Mouse (Mus musculus): ENCODE results near the gene Cadm2.

Gene Cadm2

DNA sequence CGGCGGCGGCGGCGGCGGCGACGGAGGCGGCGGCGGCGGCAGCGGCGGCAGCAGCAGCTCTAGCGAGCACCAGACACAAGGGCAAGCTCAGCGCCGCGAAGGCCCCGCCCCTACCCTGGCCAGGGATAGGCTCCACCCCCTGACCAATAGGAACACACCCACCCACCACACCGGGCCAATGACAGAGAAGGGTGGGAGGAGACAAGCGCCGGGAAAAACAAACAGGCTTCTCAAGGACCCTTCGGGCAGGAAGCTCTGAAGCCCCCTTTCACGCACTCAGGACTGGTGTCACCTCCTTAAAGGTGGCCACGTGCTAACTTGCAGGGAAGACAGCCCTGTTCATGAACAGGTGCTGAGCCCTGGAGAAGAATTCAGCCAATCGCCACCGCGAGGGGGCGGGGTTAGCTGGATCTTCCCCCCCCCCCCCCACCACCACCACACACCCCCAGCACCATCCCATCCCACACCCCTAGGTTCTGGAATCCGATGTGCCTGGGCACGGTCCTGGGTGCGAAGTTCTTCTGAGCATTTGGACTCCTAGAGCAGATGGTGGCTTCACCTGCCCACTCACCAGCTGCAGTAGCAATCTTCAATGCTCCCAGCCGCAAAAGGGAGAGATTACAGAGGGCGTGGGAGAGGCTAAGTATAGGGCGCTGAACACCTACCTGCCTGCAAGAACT is at the start of gene Cadm2:
Gene Cadm2 (minus strand): TSS at position 83 of the 680 bp plus-strand sequence.
- DNase-seq (ENCODE audit: low read depth) = peak; percentile 62

DNA sequence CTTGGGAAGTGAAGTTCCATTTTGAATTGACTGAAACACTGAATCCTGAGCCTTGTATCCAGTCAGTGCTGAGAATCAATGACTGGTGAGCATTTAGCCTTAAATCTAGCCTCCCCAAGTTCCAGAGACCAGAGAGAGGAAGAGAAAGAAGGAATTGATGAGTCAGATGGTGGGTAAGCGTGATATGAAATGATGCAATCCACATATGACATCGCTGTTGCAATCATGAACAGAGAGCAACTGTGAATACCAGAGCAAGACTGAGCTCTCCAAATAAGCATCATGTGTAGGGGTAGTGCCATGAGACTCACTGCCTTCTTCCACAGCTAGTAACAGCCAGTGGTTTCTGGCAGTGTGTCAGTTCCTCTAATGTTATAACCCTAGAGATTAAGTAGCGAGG is 26.2 kb upstream of the Cadm2 start:
- no peak for DNase-seq (ENCODE audit: low read depth)

DNA sequence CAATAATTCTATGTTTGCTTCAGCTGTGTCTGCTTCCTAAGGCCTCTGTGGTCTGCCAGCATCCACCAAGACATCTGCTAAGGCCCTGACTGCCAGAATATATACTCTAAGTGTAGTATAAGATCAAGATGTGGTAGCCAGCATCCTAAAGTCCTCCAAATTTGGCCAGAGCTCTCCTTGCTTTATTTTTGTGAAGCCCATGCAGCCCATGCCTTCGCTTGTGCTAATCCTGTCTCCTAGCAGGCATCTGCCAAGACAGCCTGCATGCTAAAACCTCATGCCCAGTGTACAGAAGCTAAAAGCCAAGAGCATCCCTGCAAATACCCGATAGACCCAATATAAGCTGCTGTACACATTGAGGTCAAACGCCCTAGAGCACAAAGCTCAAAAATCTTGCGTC is 22.9 kb upstream of the Cadm2 start:
- DNase-seq (ENCODE audit: low read depth) = no peak

DNA sequence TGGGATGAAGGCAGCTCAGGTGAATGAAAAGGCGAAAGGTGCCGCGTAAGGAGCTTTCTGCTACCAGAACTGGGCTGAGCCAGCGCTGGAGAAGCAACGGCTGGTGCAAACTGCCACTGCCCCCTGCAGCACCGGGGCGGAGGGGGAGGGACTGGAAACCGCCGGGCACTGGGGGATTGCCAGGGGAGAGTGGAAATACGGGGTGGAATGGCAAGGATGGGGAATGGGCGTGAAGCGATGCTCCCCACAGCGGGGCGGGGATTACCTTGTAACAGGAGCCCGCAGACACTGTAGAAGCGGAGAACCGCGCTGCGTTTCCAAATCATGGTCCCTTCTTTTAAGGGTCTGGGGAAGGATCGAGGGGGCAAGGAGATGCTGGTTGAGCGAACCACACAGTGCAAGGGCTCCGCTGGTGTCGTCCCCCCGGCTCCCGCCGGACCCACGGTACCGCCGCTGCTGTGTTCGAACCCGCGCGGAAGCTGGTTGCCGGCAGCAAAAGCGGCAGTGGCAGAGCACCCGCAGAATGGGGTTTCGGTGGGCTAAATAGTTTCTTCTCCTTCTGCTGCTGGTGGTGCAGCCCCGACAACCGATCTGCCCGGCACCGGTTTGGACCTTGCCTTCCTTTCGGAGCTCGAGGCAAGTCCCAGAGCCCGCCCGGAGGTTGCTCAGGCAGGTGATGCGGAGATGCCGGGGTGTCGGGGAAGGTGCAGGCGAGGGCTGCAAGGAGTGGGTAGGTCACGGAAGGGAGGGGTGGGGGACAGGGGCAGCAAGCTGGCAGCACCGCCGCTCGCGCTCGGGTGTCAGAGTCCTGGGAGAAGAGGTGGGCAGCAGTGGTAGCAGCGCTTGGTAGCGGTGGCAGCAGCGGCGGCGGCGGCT is 564 bp downstream of the Cadm2 start:
- no peak for DNase-seq (ENCODE audit: low read depth)

DNA sequence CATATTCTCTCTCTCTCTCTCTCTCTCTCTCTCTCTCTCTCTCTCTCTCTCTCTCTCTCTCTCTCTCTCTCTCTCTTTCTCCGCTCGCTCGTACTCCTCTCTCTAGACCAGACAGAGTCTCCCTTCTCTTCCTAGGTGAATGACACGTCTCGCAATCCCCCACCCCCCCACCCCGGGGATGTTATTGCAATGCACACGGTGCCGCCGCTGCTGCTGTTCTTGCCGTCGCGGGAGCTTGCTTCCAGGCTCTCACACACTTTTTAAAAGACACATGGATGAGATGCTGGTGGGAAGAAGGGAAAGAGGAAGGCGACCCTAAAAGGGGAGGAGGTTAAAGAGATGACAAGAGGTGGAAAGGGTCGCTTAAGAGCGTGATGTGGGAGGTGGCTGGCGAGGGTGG is 1.3 kb downstream of the Cadm2 start:
- no peak for DNase-seq (ENCODE audit: low read depth)

DNA sequence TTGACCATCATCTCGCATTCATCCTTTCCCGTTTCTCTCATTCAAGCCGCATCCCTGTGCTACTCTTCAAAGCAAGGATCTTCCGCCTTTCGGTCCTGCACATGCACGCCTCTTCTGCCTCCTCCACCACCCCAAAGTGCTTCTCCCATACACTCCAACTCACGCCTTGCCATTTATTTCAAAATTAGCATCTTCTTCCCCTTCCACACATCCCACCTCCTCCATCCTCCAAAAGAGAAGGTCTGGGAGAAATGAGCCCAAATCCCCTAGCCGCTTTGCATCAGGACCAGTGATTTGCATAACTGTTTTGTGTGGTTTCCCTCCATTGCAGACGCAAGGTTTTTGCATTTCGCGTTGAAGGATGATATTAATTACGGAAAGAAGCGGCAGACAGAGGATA is 1.9 kb downstream of the Cadm2 start:
- DNase-seq (ENCODE audit: low read depth) = no peak

DNA sequence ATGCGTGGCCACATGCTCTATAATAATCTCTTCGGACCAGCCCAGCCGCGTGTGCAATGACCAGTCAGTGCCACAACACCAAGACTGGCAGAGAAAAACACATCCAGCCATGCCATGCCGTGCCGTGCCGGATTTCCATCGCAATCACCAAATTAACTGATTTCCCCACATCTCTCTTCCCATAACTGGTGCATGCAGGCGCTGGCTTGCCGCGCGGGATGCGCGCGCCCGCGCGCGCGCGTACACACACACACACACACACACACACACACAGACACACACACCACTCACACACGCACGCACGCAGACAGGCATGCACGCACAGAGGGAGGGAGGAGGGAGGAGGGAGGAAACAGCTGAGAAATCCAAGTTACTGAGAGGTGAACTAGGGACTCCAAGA is 2.9 kb downstream of the Cadm2 start:
- DNase-seq (ENCODE audit: low read depth) = no peak

DNA sequence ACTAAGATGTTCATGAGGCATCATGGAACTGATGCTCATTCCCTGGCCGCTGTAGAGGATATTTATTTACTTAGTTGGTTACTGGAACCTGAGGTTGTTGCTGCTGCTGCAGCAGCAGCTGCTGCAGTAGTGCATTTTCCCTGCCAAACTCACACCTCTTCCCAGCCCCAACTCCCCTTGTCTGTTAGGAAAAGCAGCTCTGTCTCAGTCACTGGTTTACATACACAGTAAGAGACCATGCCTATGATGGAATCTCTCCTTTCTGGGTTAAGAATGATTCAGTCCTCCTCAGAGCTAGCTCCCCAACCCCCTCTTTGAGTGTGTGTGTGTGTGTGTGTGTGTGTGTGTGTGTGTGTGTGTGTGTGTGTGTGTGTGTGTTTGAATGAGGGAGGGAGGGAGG is 3.5 kb downstream of the Cadm2 start:
- DNase-seq (ENCODE audit: low read depth) = no peak

DNA sequence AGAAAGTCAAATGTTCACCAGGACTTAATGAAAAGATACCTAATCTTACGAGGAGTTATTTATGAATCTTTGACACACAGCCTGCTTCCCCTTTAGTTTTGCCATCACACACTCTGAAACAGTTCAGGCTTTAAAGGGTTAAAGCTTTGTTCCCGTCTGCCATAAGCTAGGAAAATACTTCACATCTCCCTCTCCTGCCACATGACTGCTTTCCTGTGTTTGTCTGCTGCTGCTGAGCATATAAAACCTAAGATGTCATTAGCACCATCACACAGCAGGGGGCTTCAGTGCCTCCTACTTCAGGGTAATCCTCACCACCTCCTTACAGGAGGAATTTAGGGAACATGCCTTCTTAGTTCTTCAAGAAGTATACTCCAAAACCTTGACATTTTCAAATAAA is 6.8 kb downstream of the Cadm2 start:
- DNase-seq (ENCODE audit: low read depth) = no peak

DNA sequence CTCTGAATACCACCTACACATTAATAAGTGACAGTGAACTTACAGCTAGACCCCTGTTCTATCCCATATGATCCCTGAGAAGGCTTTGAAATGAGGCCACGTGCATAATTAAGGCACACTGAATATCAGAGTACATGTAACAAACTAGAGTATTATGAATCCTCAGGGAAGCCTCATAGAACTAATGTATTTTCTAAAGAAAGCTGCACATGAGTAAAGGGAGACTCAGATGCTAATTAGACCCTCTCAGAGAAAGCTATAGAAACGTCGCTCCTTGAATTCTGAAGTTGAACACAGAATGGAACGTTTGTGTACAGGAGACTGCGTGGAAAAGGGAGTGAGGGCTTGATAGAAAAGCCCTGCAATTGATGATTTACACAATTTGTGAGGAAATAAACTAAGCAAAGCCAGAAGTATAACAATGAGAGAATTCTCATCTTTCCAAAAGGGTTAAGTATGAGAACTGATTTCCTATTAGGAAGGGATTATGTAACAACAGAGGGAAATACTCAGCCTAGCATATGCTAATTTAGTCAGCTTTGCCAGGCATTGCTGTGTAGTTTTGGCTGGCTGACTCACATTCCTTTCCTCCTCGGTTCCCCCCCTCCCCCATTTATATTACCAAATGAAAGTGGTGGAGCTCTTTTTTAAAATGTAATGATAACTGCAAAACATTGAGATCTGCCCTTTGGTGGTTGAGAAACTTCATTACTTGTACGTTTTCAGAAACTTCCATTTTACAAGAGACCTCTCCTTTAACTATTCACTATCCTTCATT is 9.6 kb downstream of the Cadm2 start:
- no peak for DNase-seq (ENCODE audit: low read depth)

DNA sequence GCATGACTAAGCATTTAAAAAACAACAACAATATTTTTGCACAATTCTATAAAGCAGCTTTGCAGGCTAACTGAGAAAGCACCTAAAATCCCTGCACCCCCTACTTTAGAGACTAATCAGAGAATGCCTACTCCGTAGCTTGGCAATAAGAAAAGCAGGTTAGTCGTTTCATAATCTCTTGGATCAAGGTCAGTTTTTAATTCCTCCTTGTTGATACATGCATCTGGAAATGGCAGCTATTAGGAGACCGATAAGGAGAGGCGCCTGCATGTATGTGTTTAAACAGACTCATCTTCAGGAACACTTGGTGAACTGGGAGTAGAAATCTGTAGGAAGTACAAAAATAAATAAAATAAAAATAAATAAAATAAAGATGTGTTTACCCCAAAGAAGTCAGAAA is 11.6 kb downstream of the Cadm2 start:
- no peak for DNase-seq (ENCODE audit: low read depth)

DNA sequence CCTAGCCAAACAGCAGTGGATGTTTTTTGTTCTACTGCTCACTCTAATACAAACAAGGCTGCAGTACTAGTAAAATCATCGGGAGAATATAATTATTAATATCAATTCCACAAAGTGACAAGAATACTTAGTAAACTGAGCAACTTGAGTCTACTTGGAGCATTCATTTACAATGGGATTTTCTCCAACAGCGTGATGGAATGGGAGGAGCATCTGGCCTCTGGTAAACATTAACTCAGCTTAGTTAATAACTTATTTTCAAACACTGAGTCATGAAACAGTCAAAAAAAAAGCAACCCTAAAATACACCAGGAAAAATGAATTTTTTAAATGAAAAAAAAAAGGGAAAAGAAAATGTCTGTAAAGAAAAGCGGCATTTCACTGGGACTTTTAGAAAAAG is 12.2 kb downstream of the Cadm2 start:
- DNase-seq (ENCODE audit: low read depth) = no peak

DNA sequence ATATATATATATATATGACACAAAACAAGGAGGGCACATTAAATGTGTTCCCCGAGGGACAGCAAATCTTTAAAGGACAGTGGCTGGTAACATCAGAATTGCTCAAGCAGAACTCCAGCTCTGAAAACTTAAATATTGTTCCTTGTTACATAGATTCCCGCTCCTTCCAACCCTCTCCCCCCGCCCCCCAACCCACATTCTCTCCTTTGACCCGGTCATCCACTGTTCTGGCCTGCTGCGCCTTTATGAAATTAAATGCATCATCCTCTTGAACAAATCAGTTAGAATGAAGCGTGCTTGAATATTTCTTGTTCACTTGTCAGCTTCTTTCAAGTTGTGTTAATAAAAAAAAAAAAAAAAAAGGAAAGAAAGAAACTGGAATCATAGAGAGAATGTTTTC is 15.0 kb downstream of the Cadm2 start:
- DNase-seq (ENCODE audit: low read depth) = no peak

DNA sequence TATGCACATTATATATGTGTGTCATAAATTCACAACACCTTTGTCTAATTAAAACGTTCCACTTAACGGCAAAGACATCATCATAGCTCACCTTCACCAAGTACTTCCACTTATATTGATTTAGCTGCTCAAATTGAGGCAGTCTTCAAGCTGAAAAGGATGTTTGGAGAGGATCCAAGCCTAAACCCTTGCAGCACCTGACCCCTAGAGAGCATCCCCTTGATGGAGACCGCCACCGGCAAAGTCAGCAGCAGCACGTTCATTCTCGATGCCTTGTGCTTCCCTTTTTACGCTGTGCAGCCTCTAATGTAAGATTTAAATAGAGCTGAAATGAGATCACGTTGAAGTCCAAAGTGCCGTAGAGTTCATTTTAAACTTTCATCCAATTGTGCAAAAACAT is 20.7 kb downstream of the Cadm2 start:
- no peak for DNase-seq (ENCODE audit: low read depth)

DNA sequence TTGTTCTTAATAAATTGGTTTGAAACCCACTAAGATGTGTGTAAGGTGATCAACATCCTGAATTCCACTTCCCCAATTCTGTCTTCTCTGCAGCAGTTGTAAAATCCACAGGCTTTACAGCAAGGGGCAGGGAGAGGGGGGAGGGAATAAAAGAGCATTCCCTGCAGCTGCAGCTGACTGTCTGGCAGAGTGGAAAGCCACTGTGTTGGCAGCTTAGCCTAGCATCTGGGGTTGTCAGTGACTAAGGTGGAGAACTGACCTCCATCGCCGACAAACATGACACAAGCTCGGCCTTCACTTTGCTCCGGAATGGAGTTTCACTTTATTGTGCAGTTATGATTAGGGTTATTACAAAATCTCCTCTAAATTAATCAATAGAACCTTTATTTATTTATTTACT is 21.9 kb downstream of the Cadm2 start:
- DNase-seq (ENCODE audit: low read depth) = no peak

DNA sequence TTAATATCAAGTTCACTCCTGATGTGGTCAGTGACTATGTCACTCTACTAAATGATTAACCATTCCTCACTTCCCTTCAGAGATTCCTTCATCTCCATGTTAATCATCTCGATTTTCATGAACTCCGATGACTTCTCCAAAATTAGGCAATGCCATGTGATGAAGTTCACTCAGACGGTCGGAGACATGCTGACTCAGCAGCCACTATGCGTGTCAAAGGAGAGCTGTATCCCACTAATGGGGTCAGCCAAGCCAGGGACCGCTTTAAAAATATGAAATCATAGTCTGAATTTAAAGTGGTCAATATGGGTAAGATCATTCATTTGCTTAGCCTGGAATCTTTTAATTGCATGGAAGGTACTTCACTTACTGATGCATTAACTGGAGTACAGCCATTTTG is 29.7 kb downstream of the Cadm2 start:
- DNase-seq (ENCODE audit: low read depth) = no peak

DNA sequence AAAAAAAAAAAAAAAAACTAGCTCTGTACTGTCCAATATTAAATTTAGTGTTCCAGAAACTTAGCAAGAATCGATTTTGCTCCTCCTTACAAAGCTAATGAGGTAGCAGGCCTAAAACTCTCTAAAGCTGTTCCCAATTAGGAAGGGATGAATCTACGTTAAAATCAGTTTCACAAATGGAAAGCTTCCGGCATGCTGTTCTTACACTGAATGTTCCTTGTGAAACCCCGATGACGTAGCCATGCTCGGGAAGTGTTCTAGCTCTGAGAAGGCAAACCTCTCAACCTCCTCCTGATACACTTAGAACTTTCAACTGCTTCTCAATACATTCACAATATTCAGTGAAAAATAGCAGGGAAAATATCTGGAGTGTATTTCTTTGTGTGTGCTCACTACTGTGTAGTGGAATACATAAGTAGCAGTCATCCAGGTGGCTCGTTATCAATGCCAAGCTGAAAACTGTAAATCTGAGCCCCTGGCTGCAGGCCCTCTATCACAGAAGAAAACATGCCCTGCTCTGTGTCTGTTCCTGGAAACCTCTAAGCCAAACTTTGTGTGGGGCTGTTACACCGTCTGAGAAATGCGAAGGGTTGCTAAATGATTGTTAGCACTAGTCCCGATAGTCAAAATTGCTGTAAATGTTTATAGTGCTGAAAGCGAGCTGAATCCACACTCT is 41.7 kb downstream of the Cadm2 start:
- no peak for DNase-seq (ENCODE audit: low read depth)

DNA sequence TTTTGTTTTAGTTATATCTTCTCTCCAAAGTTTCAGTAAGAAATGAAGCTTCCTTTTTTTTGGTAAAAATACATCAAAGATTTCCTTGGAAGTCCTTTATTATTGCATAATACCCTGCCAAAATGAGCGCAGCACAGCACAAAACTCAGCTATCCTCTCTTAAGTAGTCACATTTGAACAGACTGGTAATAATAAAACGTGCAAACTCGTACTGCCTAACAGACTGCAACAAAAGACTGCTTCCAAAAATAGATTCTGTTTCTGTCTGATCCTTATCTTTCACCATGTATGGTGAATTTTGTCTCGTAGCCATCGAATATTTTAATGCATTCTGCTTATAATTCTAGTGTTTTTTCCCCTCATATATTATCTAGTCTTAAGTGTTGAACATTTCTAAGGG is 45.2 kb downstream of the Cadm2 start:
- DNase-seq (ENCODE audit: low read depth) = no peak

DNA sequence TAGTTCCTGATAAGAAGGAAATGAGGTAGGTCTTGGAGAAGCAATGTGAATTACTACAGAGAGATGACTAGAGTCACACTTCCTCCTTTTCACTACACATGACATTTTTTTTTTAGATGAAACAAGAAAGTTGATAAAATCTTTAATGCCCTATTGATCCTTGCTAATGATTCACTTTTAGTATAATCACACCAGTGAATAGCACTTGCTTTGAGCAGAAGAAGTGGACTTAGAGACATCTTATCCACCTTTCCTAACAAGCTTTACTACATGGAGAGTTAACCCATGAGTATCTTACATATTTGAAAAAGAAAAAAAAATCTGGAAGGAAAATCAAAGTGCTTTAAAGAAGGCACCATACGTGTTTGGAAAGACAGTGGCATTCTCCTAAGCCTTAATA is 93.7 kb downstream of the Cadm2 start:
- no peak for DNase-seq (ENCODE audit: low read depth)

DNA sequence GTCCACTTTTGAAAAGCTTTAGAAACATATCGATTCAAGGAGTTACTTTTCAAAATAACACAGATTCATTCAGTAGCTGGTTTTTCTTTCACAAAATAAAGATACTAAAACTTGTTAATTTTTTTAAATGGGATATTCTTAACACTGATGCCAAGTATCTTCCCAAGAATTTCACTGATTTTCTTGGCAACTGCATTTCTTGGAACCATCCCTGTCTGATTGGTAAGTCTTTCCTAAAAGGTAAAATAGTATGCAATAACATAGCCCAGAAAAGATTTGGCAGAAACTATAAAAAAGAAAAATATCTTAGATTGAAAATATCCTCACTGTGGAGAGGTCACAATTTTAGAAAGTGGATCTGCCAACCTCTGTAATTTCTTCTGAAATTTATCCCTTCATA is 95.8 kb downstream of the Cadm2 start:
- no peak for DNase-seq (ENCODE audit: low read depth)

DNA sequence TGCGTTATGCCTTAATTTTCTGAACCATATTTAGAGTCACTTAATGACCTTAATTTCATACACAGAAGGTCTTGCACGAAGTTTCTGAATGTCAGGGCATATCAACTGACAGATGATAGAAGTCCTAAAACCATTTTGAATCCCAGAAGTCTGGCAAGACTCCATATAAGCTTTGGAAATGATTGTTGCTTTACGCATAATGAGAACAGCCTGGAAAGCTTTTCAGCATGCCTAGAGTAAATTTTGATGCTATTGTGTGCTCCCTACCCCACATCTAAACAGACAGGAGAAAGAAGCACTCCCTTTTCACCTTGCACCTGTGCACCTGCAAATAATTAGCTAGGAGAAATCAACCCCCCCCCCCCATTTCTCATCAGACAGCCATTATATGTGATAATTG is 102.4 kb downstream of the Cadm2 start:
- DNase-seq (ENCODE audit: low read depth) = no peak

DNA sequence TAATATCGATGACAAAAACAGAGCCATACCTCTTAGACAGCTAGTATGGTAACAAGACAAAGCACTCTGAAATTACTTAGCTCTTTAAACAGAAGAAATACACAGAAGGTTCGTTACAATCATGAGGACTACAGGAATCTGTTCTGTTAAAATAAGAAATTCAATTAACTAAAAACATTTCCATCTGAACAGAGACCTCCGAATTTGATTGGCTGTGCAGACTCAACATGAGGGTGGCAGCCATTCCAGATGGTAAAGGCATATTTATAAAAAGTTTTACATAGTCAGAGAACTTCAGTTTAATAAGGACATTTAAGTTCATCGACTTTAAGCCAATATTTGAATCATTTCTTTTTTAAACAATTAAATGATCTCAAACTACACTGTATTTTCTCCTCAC is 105.2 kb downstream of the Cadm2 start:
- no peak for DNase-seq (ENCODE audit: low read depth)
